Mouse (Mus musculus) left cerebral cortex, adult 18-20 months (tissue): ENCODE results near the gene Calm3. TPM values are rescaled to one million over a fixed set of nuclear protein-coding genes. Genes with fewer than 3 reads are reported as not detected.
A peak's percentile ranks its signal among the peaks of the same experiment; 100 is the strongest.

Source experiments
- DNase-seq, 2 experiments: peaks; one replicate each; pipeline ENCODE4 v3.0.0; 2021 to 2022; ENCODE audit warnings: low spot score in 2 of 2, mixed read lengths in 1 of 2
- total RNA-seq, 2 experiments: library from RNA; stranded (reverse); gene quantifications; 2 replicates each; pipeline ENCODE4 v1.2.3; 2021

Gene Calm3
- total RNA-seq, 2 experiments from 2014 or later, result 1,746 to 1,798 TPM

DNA sequence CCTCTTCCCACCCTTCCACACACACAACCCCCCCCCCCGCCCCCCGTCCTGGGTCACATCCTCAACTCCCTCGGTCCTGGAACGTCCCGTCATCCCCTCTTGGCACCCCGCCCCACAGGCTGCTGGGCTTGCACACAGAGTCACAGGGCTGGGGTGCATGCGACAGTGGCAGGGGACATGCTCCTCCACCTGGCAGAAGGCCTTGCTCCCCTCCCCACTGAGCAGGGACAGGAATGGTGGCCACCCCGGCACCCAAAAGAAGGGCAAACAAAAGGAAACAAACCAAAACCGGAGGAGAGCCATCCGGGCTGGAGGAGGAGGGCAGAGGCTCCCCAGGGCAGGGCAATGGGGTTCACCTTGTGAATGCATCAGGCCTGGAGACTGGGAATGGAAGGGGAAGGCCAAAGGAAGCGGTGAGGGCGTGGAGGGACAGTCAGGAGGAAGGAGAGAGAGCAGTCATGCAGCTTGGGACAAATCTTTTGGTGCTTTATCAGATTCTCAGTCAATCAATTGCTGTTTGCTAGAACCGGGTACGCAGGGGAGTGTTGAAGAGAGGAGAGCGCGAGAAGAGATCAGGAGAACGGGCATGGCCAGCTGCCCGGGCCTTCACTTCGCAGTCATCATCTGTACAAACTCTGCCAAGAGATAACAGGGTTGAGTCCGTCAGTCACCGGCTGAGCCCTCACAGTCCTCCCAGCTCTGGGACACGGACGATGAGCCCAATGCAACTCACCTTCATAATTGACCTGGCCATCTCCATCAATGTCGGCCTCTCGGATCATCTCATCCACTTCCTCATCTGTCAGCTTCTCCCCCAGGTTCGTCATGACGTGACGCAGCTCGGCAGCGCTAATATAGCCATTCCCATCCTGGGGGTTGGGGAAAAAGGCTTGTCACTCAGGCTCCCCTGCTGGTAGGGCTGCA, 7.3 kb downstream of the Calm3 start:
- no peak for DNase-seq

DNA sequence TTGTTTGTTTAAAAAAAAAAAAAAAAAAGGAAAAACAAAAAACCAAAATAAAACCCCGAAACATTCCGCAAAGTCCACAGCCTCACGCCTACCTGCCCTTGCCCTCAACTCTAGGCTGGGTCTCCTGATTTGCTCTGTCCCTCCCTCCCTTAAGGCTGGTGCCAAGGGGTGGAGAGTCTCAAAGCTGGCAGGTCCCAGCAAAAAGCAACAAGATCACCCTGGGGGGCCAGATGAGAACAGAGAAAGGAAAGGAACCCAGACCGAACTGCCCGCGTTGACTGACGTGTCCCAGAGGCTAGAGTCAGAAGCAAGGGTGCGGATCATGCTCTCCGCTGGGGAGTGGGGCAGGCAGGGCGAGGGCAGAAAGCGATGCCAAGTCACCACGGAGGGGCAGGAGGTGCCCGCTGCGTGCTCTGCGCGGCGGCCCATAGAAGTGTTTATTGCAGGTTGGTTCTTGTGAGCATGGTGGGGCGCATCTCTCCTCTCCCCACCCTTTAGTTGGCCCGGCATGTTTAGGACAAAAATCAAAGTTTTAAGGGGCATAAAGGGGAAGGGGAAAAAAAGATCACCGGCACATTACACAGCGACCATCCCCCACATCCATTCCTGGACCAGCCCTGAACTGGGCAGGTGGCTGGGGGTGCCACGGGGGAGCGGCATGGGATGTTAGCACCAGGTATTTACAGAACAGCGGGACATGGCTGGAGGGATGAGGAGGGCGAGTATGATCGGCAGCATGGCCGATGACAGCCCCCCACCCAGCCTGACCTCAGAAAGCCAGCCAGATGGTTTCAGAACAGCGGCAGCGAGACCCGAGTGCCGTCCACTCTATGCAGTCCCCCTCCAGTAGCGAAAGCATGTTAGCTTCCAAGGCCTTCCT, 8.2 kb downstream of the Calm3 start:
- DNase-seq, result no peak

GRCm38 (mm10) chr7:16914453-16915343, 9.2 kb downstream of the Calm3 start:
- DNase-seq, result no peak

- peak; percentile 73 to 82 for DNase-seq
Observed at GRCm38 (mm10) chr7:16913806-16914452, 10.0 kb downstream of the Calm3 start.

GRCm38 (mm10) chr7:16912360-16912759, 11.6 kb downstream of the Calm3 start:
- DNase-seq, result no peak

GRCm38 (mm10) chr7:16911904-16912303, 12.0 kb downstream of the Calm3 start:
- no peak for DNase-seq

- no peak for DNase-seq
Observed at GRCm38 (mm10) chr7:16909909-16910308, 14.0 kb downstream of the Calm3 start.

- no peak for DNase-seq
Observed at GRCm38 (mm10) chr7:16908859-16909258, 15.1 kb downstream of the Calm3 start.

- no peak for DNase-seq
Observed at GRCm38 (mm10) chr7:16908367-16908766, 15.5 kb downstream of the Calm3 start.

DNA sequence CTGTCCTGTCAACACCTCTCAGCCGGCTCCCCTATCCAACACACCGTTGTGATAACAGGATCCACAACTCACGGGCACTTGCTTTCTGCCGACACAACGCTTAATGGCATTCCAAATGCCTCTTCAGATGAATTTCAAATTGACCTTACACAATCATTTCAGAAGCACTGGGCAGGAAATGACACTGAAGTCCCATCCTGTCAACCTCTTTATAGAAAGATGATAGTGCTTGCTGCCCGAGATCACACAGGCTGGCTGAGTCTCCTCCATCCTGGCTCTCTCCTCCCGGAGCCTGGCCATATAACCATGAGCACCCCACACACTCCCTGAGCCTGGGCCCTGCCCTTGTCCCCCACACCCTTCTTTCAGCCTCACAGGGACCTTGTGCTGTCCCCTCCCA, 16.1 kb downstream of the Calm3 start:
- no peak for DNase-seq

- no peak for DNase-seq
Observed at GRCm38 (mm10) chr7:16906889-16907559, 16.9 kb downstream of the Calm3 start.

GRCm38 (mm10) chr7:16906281-16906680, 17.6 kb downstream of the Calm3 start, which contains the start of gene Ptgir:
Ptgir (plus strand) TSS chr7:16906490.
- no peak for DNase-seq

- DNase-seq, result no peak
Observed at GRCm38 (mm10) chr7:16905491-16906021, 18.4 kb downstream of the Calm3 start.

- DNase-seq, result no peak
Observed at GRCm38 (mm10) chr7:16904120-16904675, 19.7 kb downstream of the Calm3 start.

DNA sequence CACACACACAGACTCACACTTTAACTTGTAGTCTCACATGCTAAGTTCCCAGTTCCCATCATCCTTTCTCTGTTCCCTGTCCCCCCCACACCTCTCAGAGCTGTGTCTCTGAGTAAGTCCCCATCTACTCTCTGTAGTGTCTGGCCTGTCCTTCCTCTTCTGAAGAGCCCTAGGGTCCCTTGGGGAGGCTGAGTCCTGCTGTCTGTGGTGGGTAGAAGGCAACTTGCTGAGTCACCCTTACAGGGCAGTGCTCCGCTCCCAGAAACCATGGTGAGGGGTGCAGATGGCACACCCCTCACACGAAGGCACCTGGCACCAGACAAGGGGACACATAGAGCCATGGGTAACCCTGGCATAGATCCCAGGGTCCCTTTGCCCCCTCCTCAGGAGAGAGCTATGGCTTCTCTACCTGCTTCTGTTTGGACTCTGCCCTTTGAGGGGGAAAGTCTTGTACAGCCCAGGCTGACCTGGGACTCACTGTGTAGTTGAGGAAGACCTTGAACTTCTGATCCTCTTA, 20.4 kb downstream of the Calm3 start:
- DNase-seq, result no peak

GRCm38 (mm10) chr7:16900526-16900925, 23.4 kb downstream of the Calm3 start:
- no peak for DNase-seq

GRCm38 (mm10) chr7:16895511-16895910, 28.4 kb downstream of the Calm3 start:
- no peak for DNase-seq

GRCm38 (mm10) chr7:16895000-16895399, 28.9 kb downstream of the Calm3 start:
- peak; percentile 80 to 81 for DNase-seq

DNA sequence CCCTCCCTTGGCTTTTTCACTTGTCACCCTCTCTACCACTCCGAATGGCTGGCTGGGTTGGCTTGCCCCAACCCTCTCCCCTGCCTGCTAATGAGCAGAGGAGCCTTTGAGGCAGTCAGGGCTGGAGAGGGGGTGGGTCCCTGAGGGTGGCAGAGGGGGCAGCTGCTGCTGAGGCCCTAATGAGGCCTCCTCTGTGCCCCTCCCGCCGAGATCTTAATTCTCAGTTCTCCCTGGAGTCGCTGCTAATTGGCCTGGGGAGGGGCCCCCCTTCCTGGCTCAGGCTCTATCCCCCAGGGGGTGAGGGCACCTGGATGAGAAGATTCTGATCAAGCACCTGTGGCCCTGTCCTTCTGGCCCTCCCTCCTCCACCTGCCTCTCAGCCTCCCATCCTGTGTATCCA, 29.6 kb downstream of the Calm3 start:
- no peak for DNase-seq
